In genomic region chr4:143212341-143213174, GRCm38 (mm10) we compare ENCODE assay signal across 8 mouse cellular contexts. TPM values are rescaled to one million over a fixed set of nuclear protein-coding genes. Genes with fewer than 3 reads are reported as not detected.
DNase-seq lines count a peak whose midpoint lies in the region; ATAC-seq and TF ChIP-seq lines count a peak whose summit lies in the region.

Gene Prdm2 (minus strand): TSS chr4:143212995.

- peak in 1 of 2 experiments; percentile 5; a peak in 1 of 4 replicates for TF ChIP-seq EP300 in MEL (IDR thresholded peaks at IDR 0.05; ENCODE audit: low read depth in 1 of 2, low read length in 2 of 2)
- TF ChIP-seq EP300 in liver, postnatal 0 days (IDR thresholded peaks at IDR 0.05; ENCODE audit: low read depth) = no peak
- no peak for TF ChIP-seq EP300 in stomach, postnatal 0 days (optimal IDR thresholded peaks at IDR 0.05)

- peak; percentile 63 for DNase-seq in MEL (ENCODE audit: low read depth, low spot score)
- peak; percentile 67 to 78 for DNase-seq in cerebellum, adult 2 months
- peak; percentile 78 for DNase-seq in forebrain, postnatal 0 days
- peak; percentile 34 for DNase-seq in heart, postnatal 25 days (ENCODE audit: low spot score)
- DNase-seq in layer of hippocampus, adult 18-20 months (ENCODE audit: low spot score in 2 of 2) = peak; percentile 26 to 52
- DNase-seq in liver, postnatal 0 days = peak; percentile 76
- DNase-seq in stomach, postnatal 0 days (ENCODE audit: low spot score) = peak; percentile 70

- H3K4me3 ChIP-seq in MEL (ENCODE audit: control insufficient read depth in 1 of 2, insufficient read depth in 1 of 2, low read depth in 2 of 2, low read length in 2 of 2) = peak within 1 kb of the TSS; percentile 86 to 96
- peak within 1 kb of the TSS; percentile 63 for H3K4me3 ChIP-seq in cerebellum, adult 2 months (replicated peaks; ENCODE audit: insufficient read depth, low read depth, low read length)
- H3K4me3 ChIP-seq in forebrain, postnatal 0 days (ENCODE audit: low read depth, low read length) = peak within 1 kb of the TSS; percentile 92
- H3K4me3 ChIP-seq in liver, postnatal 0 days (ENCODE audit: low read depth, low read length) = peak within 1 kb of the TSS; percentile 83
- peak within 1 kb of the TSS; percentile 87 for H3K4me3 ChIP-seq in neural tube, embryonic 13.5 days
- peak within 1 kb of the TSS; percentile 79 for H3K4me3 ChIP-seq in stomach, postnatal 0 days (ENCODE audit: low read depth, low read length)

- H3K27me3 ChIP-seq in MEL (ENCODE audit: control insufficient read depth in 1 of 2, insufficient read depth in 2 of 2, low read length in 2 of 2) = no peaks in the 10 kb centered on the region
- no peaks in the 10 kb centered on the region for H3K27me3 ChIP-seq in cerebellum, adult 2 months (ENCODE audit: control insufficient read depth, insufficient read depth, low read length)
- H3K27me3 ChIP-seq in forebrain, postnatal 0 days (ENCODE audit: insufficient read depth, low read length) = no peaks in the 10 kb centered on the region
- no peaks in the 10 kb centered on the region for H3K27me3 ChIP-seq in liver, postnatal 0 days (ENCODE audit: insufficient read depth, low read length)
- H3K27me3 ChIP-seq in neural tube, embryonic 13.5 days = no peaks in the 10 kb centered on the region
- H3K27me3 ChIP-seq in stomach, postnatal 0 days (ENCODE audit: control insufficient read depth, insufficient read depth, low read length) = no peaks in the 10 kb centered on the region

- intact Hi-C loops in heart, postnatal 25 days (cut with DNase I) = loop anchor here (5.0 kb wide), 1 partner anchor 100 kb away; no protein-coding TSS in a partner anchor

- peak within 1 kb of the TSS; percentile 46 for H3K27ac ChIP-seq in MEL (ENCODE audit: control insufficient read depth, low read depth, low read length)
- H3K27ac ChIP-seq in cerebellum, adult 2 months (ENCODE audit: insufficient read depth, low read length) = peak within 1 kb of the TSS; percentile 43; the same call in 1 of the 2 replicates
- peak within 1 kb of the TSS; percentile 91 for H3K27ac ChIP-seq in forebrain, postnatal 0 days (ENCODE audit: low read depth, low read length)
- H3K27ac ChIP-seq in liver, postnatal 0 days (ENCODE audit: low read depth) = peak within 1 kb of the TSS; percentile 94
- peak within 1 kb of the TSS; percentile 94 for H3K27ac ChIP-seq in neural tube, embryonic 13.5 days (replicated peaks)
- H3K27ac ChIP-seq in stomach, postnatal 0 days (replicated peaks) = peak within 1 kb of the TSS; percentile 86

- TF ChIP-seq CTCF in MEL (IDR thresholded peaks at IDR 0.05 in 2 of 3, conservative IDR thresholded peaks at IDR 0.05 in 1 of 3; ENCODE audit: control insufficient read depth in 1 of 3, insufficient read depth in 1 of 3, low read depth in 2 of 3, low read length in 3 of 3, poor library complexity in 1 of 3, severe bottlenecking in 1 of 3) = no peak
- no peak for TF ChIP-seq CTCF in cerebellum, adult 2 months (IDR thresholded peaks at IDR 0.05; ENCODE audit: borderline replicate concordance, insufficient read depth, low read depth, low read length)
- TF ChIP-seq CTCF in forebrain, postnatal 0 days (IDR thresholded peaks at IDR 0.05; ENCODE audit: low read depth) = no peak
- no peak for TF ChIP-seq CTCF in liver, postnatal 0 days (IDR thresholded peaks at IDR 0.05; ENCODE audit: low read depth)
- TF ChIP-seq CTCF in stomach, postnatal 0 days (IDR thresholded peaks at IDR 0.05; ENCODE audit: low read depth) = 0 out of 2 replicates have a peak, but pooled peaks have one; percentile 13

- peak within 1 kb of the TSS; percentile 88 for H3K4me2 ChIP-seq in forebrain, postnatal 0 days (ENCODE audit: low read depth)
- peak within 1 kb of the TSS; percentile 88 for H3K4me2 ChIP-seq in liver, postnatal 0 days (ENCODE audit: low read depth, low read length)
- peak within 1 kb of the TSS; percentile 63 for H3K4me2 ChIP-seq in neural tube, embryonic 13.5 days
- H3K4me2 ChIP-seq in stomach, postnatal 0 days (replicated peaks; ENCODE audit: low read depth) = peak within 1 kb of the TSS; percentile 93

- TF ChIP-seq POLR2A in MEL (IDR thresholded peaks at IDR 0.05; ENCODE audit: control insufficient read depth in 1 of 2, insufficient read depth in 1 of 2, low read depth in 1 of 2, low read length in 2 of 2, poor library complexity in 1 of 2) = peak; percentile 49 to 71; a peak in 2 of 4 replicates
- TF ChIP-seq POLR2A in cerebellum, adult 2 months (IDR thresholded peaks at IDR 0.05; ENCODE audit: borderline replicate concordance, insufficient read depth, low read length) = 0 out of 2 replicates have a peak, but pooled peaks have one; percentile 35

- TF ChIP-seq RAD21 in MEL (IDR thresholded peaks at IDR 0.05; ENCODE audit: low read depth, low read length) = no peak

- H3K36me3 ChIP-seq in MEL (ENCODE audit: control insufficient read depth in 1 of 2, insufficient read depth in 2 of 2, low read length in 2 of 2) = peaks cover 0 to 21% of the 10 kb centered on the region in 2 experiments; a peak in 2 of 4 replicates
- no peaks in the 10 kb centered on the region for H3K36me3 ChIP-seq in forebrain, postnatal 0 days (ENCODE audit: insufficient read depth)
- H3K36me3 ChIP-seq in liver, postnatal 0 days (replicated peaks; ENCODE audit: insufficient read depth, low read length) = no peaks in the 10 kb centered on the region
- no peaks in the 10 kb centered on the region for H3K36me3 ChIP-seq in neural tube, embryonic 13.5 days
- H3K36me3 ChIP-seq in stomach, postnatal 0 days (ENCODE audit: control insufficient read depth, insufficient read depth, low read length) = no peaks in the 10 kb centered on the region

- H3K79me2 ChIP-seq in MEL (ENCODE audit: control insufficient read depth, insufficient read depth, low read length, poor library complexity) = peaks cover 26% of the 10 kb centered on the region

- H3K4me1 ChIP-seq in MEL (ENCODE audit: control insufficient read depth in 1 of 2, insufficient read depth in 2 of 2, low read length in 2 of 2) = peaks cover 0 to 18% of the 10 kb centered on the region in 2 experiments; a peak in 3 of 4 replicates
- no peaks in the 10 kb centered on the region for H3K4me1 ChIP-seq in cerebellum, adult 2 months (ENCODE audit: control insufficient read depth, insufficient read depth, low read length)
- peaks cover 13% of the 10 kb centered on the region for H3K4me1 ChIP-seq in forebrain, postnatal 0 days (ENCODE audit: insufficient read depth)
- peaks cover 14% of the 10 kb centered on the region for H3K4me1 ChIP-seq in liver, postnatal 0 days (ENCODE audit: insufficient read depth)
- peaks cover 36% of the 10 kb centered on the region for H3K4me1 ChIP-seq in neural tube, embryonic 13.5 days (replicated peaks)
- no peaks in the 10 kb centered on the region for H3K4me1 ChIP-seq in stomach, postnatal 0 days (replicated peaks; ENCODE audit: control insufficient read depth, insufficient read depth)

- peak; percentile 85 for ATAC-seq in forebrain, postnatal 0 days
- ATAC-seq in liver, postnatal 0 days = peak; percentile 76
- peak; percentile 79 for ATAC-seq in neural tube, embryonic 13.5 days (ENCODE audit: low read depth)
- ATAC-seq in stomach, postnatal 0 days (ENCODE audit: low FRiP score, low TSS enrichment) = peak; percentile 89

- peak within 1 kb of the TSS; percentile 96 for H3K9ac ChIP-seq in MEL (ENCODE audit: control insufficient read depth, low read depth, low read length, poor library complexity, severe bottlenecking)
- H3K9ac ChIP-seq in forebrain, postnatal 0 days = peak within 1 kb of the TSS; percentile 87
- peak within 1 kb of the TSS; percentile 88 for H3K9ac ChIP-seq in liver, postnatal 0 days (replicated peaks)
- peak within 1 kb of the TSS; percentile 94 for H3K9ac ChIP-seq in neural tube, embryonic 13.5 days
- peak within 1 kb of the TSS; percentile 94 for H3K9ac ChIP-seq in stomach, postnatal 0 days (ENCODE audit: low read length)

- 2% methylated on average over 96 of the region's 96 CpGs for WGBS in cerebellum, adult 2 months
- 4% methylated on average over 90 of the region's 96 CpGs for WGBS in forebrain, postnatal 0 days
- 1% methylated on average over 61 of the region's 96 CpGs for WGBS in liver, postnatal 0 days (ENCODE audit: insufficient replicate concordance)
- 2% methylated on average over 88 of the region's 96 CpGs for WGBS in neural tube, embryonic 13.5 days
- 2% methylated on average over 53 of the region's 96 CpGs for WGBS in stomach, postnatal 0 days

- no peaks in the 10 kb centered on the region for H3K9me3 ChIP-seq in MEL (replicated peaks; ENCODE audit: insufficient read depth, low read length)
- no peaks in the 10 kb centered on the region for H3K9me3 ChIP-seq in forebrain, postnatal 0 days (ENCODE audit: low read length)
- H3K9me3 ChIP-seq in liver, postnatal 0 days (ENCODE audit: low read length) = no peaks in the 10 kb centered on the region
- no peaks in the 10 kb centered on the region for H3K9me3 ChIP-seq in neural tube, embryonic 13.5 days
- no peaks in the 10 kb centered on the region for H3K9me3 ChIP-seq in stomach, postnatal 0 days (ENCODE audit: control insufficient read depth, low read length)

TF ChIP-seq in MEL, 35 proteins besides CTCF, POLR2A, EP300 and RAD21 (continues in another document):
- TF ChIP-seq NELFE (IDR thresholded peaks at IDR 0.05; ENCODE audit: low read depth, low read length) (peak; percentile 69), TBP (IDR thresholded peaks at IDR 0.05; ENCODE audit: low read depth, low read length) (no peak), MYC (IDR thresholded peaks at IDR 0.05; ENCODE audit: low read depth, low read length) (no peak), TCF12 (IDR thresholded peaks at IDR 0.05; ENCODE audit: low read depth, low read length) (peak; percentile 63), ZMIZ1 (IDR thresholded peaks at IDR 0.05; ENCODE audit: low read depth, low read length) (no peak), ELF1 (IDR thresholded peaks at IDR 0.05; ENCODE audit: low read depth, low read length) (no peak), ETS1 (IDR thresholded peaks at IDR 0.05; ENCODE audit: low read depth, low read length) (no peak), MEF2A (IDR thresholded peaks at IDR 0.05; ENCODE audit: extremely low read depth, insufficient replicate concordance, low read depth, low read length, poor library complexity, severe bottlenecking) (no peak), SIN3A (IDR thresholded peaks at IDR 0.05; ENCODE audit: low read length) (no peak)

RNA-seq across cellular contexts. Expression of gene Prdm2, which starts in this region (rescaled TPM):
- total RNA-seq in MEL (2012; rRNA removed) = 4.3 and 4.9 TPM in 2 replicates
- 10 to 100 TPM in 1 of 2 experiments, not detected in 1; 13.5 TPM for polyA plus RNA-seq in MEL (2012; ENCODE audit: insufficient read depth in 1 of 2, insufficient read length in 2 of 2, low read depth in 1 of 2, low replicate concordance in 2 of 2, missing spikeins in 1 of 2)
- polyA plus RNA-seq in cerebellum, adult 2 months (2012; rRNA removed) = 21.7 and 21.9 TPM in 2 replicates
- 20.0 and 23.7 TPM in 2 replicates for total RNA-seq in forebrain, postnatal 0 days (2014; rRNA removed)
- polyA plus RNA-seq in forebrain, postnatal 0 days (2015; fragmentation: Nextera tagmentation; extraction: Ambion mirVana) = 8.4 and 12.1 TPM in 2 replicates
- total RNA-seq in heart, postnatal 25 days (2021) = 10 to 100 TPM; 19.7 to 20.9 TPM
- 10 to 100 TPM; 48.5 to 49.5 TPM for total RNA-seq in layer of hippocampus, adult 18-20 months (2021)
- polyA plus RNA-seq in liver, postnatal 0 days (2015; fragmentation: Nextera tagmentation; extraction: Ambion mirVana) = 2.6 and 4.1 TPM in 2 replicates
- polyA plus RNA-seq in neural tube, embryonic 13.5 days (2015; fragmentation: Nextera tagmentation; extraction: Ambion mirVana) = 17.3 and 19.5 TPM in 2 replicates
- 4.7 and 5.0 TPM in 2 replicates for polyA plus RNA-seq in stomach, postnatal 0 days (2015; fragmentation: Nextera tagmentation; extraction: Ambion mirVana)

Comparison
In these comparisons a context has a peak if more than half of its experiments do, and no peak if none do; other contexts are left out.
1. Peak in every context shown above with its lines: DNase-seq, ATAC-seq, H3K4me3 ChIP-seq and H3K27ac ChIP-seq.
2. H3K27ac ChIP-seq: peak in every context shown above with its lines; median percentile 94 in liver, postnatal 0 days; 94 in neural tube, embryonic 13.5 days; 91 in forebrain, postnatal 0 days; 86 in stomach, postnatal 0 days; 46 in MEL; 43 in cerebellum, adult 2 months.